10 mouse cellular contexts compared by ENCODE assay signal in genomic region chr9:21017177-21017575, GRCm38 (mm10). TPM values are rescaled to one million over a fixed set of nuclear protein-coding genes. Genes with fewer than 3 reads are reported as not detected.
A peak's percentile ranks its signal among the peaks of the same experiment; 100 is the strongest.
DNase-seq lines count a peak whose midpoint lies in the region; ATAC-seq and TF ChIP-seq lines count a peak whose summit lies in the region.
"Had no signal": no experiment of that assay in that cellular context is flagged by ENCODE, and none has a peak within 500 bp of the region (broad histone marks: within the 10 kb centered on the region; RNA-seq: fewer than 3 reads in every experiment).

No protein-coding gene starts in this region.

- H3K36me3 ChIP-seq in hindbrain, embryonic 12.5 days = no peaks in the 10 kb centered on the region
- H3K36me3 ChIP-seq in hindbrain, postnatal 0 days (ENCODE audit: insufficient read depth, low read length) = no peaks in the 10 kb centered on the region
- peaks cover 3% of the 10 kb centered on the region; the same call in 1 of the 2 replicates for H3K36me3 ChIP-seq in thymus, adult 2 months (ENCODE audit: control insufficient read depth, insufficient read depth, low read length)
- H3K36me3 ChIP-seq in limb, embryonic 14.5 days (ENCODE audit: control insufficient read depth, insufficient read depth, low read length) = no peaks in the 10 kb centered on the region
- H3K36me3 ChIP-seq: midbrain, embryonic 10.5 days had no signal

- intact Hi-C loops in left cerebral cortex, postnatal 36 days (cut with DNase I) = no loop called here

- no peak overlapping the region for H3K4me3 ChIP-seq in hindbrain, embryonic 12.5 days
- no peak overlapping the region for H3K4me3 ChIP-seq in hindbrain, postnatal 0 days (ENCODE audit: low read length)
- H3K4me3 ChIP-seq in thymus, adult 2 months (ENCODE audit: control insufficient read depth, insufficient read depth, low read length) = peak overlapping the region; percentile 86; the same call in 1 of the 2 replicates
- H3K4me3 ChIP-seq in limb, embryonic 14.5 days (replicated peaks; ENCODE audit: low read length) = peak overlapping the region; percentile 41

- peaks cover 73% of the 10 kb centered on the region for H3K27me3 ChIP-seq in hindbrain, embryonic 12.5 days
- peaks cover 28% of the 10 kb centered on the region for H3K27me3 ChIP-seq in hindbrain, postnatal 0 days (ENCODE audit: insufficient read depth, low read length)
- H3K27me3 ChIP-seq in thymus, adult 2 months (ENCODE audit: control insufficient read depth, insufficient read depth, low read length) = no peaks in the 10 kb centered on the region
- peaks cover 33% of the 10 kb centered on the region for H3K27me3 ChIP-seq in limb, embryonic 14.5 days (ENCODE audit: control insufficient read depth, insufficient read depth, low read length)

- no peak for TF ChIP-seq POLR2A in thymus, adult 2 months (IDR thresholded peaks at IDR 0.05; ENCODE audit: control insufficient read depth, extremely low read depth, insufficient read depth, low read length, poor library complexity)
- no peak for TF ChIP-seq POLR2A in limb, embryonic 14.5 days (IDR thresholded peaks at IDR 0.05; ENCODE audit: borderline replicate concordance, extremely low read depth, insufficient read depth, insufficient read length)

- no peaks in the 10 kb centered on the region; the same call in 1 of the 2 replicates for H3K9me3 ChIP-seq in hindbrain, embryonic 12.5 days (replicated peaks)
- no peaks in the 10 kb centered on the region for H3K9me3 ChIP-seq in hindbrain, postnatal 0 days (ENCODE audit: low read length)
- H3K9me3 ChIP-seq in limb, embryonic 14.5 days (ENCODE audit: control insufficient read depth, low read length) = no peaks in the 10 kb centered on the region
- H3K9me3 ChIP-seq: midbrain, embryonic 10.5 days had no signal

- H3K9ac ChIP-seq in hindbrain, embryonic 12.5 days = no peak overlapping the region
- H3K9ac ChIP-seq in hindbrain, postnatal 0 days (replicated peaks; ENCODE audit: low read length) = no peak overlapping the region
- no peak overlapping the region for H3K9ac ChIP-seq in limb, embryonic 14.5 days (ENCODE audit: low read depth, low read length, severe bottlenecking)

- TF ChIP-seq CTCF in hindbrain, postnatal 0 days (IDR thresholded peaks at IDR 0.05; ENCODE audit: low read depth) = no peak
- no peak for TF ChIP-seq CTCF in thymus, adult 2 months (IDR thresholded peaks at IDR 0.05; ENCODE audit: borderline replicate concordance, control insufficient read depth, extremely low read depth, insufficient read depth, low read length, poor library complexity)

- H3K27ac ChIP-seq in hindbrain, embryonic 12.5 days = no peak overlapping the region
- H3K27ac ChIP-seq in hindbrain, postnatal 0 days = no peak overlapping the region
- H3K27ac ChIP-seq in thymus, adult 2 months (ENCODE audit: control insufficient read depth, insufficient read depth, low read length) = peak overlapping the region; percentile 21; the same call in 1 of the 2 replicates
- H3K27ac ChIP-seq in limb, embryonic 14.5 days (replicated peaks; ENCODE audit: low read depth, low read length) = no peak overlapping the region
- H3K27ac ChIP-seq: midbrain, embryonic 10.5 days had no signal

- H3K4me2 ChIP-seq in hindbrain, embryonic 12.5 days (replicated peaks) = 0 out of 2 replicates have a peak overlapping the region, but pooled peaks have one; percentile 3
- no peak overlapping the region for H3K4me2 ChIP-seq in hindbrain, postnatal 0 days (ENCODE audit: low read depth, low read length)
- H3K4me2 ChIP-seq in limb, embryonic 14.5 days (replicated peaks; ENCODE audit: low read depth, low read length, severe bottlenecking) = peak overlapping the region; percentile 25

- 48% methylated on average over 4 of the region's 4 CpGs for WGBS in hindbrain, embryonic 12.5 days
- WGBS in hindbrain, postnatal 0 days = 28% methylated on average over 4 of the region's 4 CpGs
- 1% methylated on average over 4 of the region's 4 CpGs for WGBS in thymus, adult 2 months
- 31% methylated on average over 4 of the region's 4 CpGs for WGBS in limb, embryonic 14.5 days

- ATAC-seq in hindbrain, embryonic 12.5 days (ENCODE audit: low FRiP score) = no peak
- ATAC-seq in hindbrain, postnatal 0 days = no peak
- no peak for ATAC-seq in limb, embryonic 14.5 days (ENCODE audit: low FRiP score, low read depth)

- H3K4me1 ChIP-seq in hindbrain, embryonic 12.5 days = peaks cover 4% of the 10 kb centered on the region; the same call in 1 of the 2 replicates
- H3K4me1 ChIP-seq in hindbrain, postnatal 0 days (ENCODE audit: insufficient read depth, low read length) = no peaks in the 10 kb centered on the region
- H3K4me1 ChIP-seq in thymus, adult 2 months (replicated peaks; ENCODE audit: control insufficient read depth, insufficient read depth, low read length) = peaks cover 31% of the 10 kb centered on the region
- 0 out of 2 replicates have a peak, but pooled peaks cover 8% of the 10 kb centered on the region for H3K4me1 ChIP-seq in limb, embryonic 14.5 days (ENCODE audit: control insufficient read depth, insufficient read depth, low read length)

- DNase-seq in hindbrain, postnatal 0 days (ENCODE audit: low spot score) = no peak
- DNase-seq in thymus, adult 2 months = peak; percentile 38
- DNase-seq in thymus, postnatal 0 days (ENCODE audit: low spot score) = no peak
- no peak for DNase-seq in limb, embryonic 14.5 days (ENCODE audit: low spot score)
- no peak for DNase-seq in urinary bladder, postnatal 10 days (ENCODE audit: low spot score)
- DNase-seq in left cerebral cortex, postnatal 36 days (ENCODE audit: low spot score in 2 of 2) = no peak
- DNase-seq in frontal cortex, adult 2 months (ENCODE audit: extremely low spot score in 1 of 2, low spot score in 1 of 2) = no peak
- DNase-seq: cerebellum, postnatal 36 days had no signal

RNA-seq across cellular contexts. Expression of gene Icam1, which starts 1.4 kb away (rescaled TPM):
- polyA plus RNA-seq in hindbrain, embryonic 12.5 days (2016; fragmentation: Nextera tagmentation; extraction: Ambion mirVana) = 5.2 and 5.5 TPM in 2 replicates
- total RNA-seq in hindbrain, postnatal 0 days (2014; rRNA removed) = 4.3 and 5.0 TPM in 2 replicates
- polyA plus RNA-seq in hindbrain, postnatal 0 days (2015; fragmentation: Nextera tagmentation; extraction: Ambion mirVana) = 3.8 and 4.4 TPM in 2 replicates
- polyA plus RNA-seq in thymus, adult 2 months (2012; rRNA removed) = 78.1 and 90.8 TPM in 2 replicates
- polyA plus RNA-seq in thymus, postnatal 0 days (2015; fragmentation: Nextera tagmentation; extraction: Ambion mirVana) = 64.8 and 64.9 TPM in 2 replicates
- polyA plus RNA-seq in limb, embryonic 14.5 days (2012; rRNA removed) = 15.5 and 16.6 TPM in 2 replicates
- 18.3 and 21.2 TPM in 2 replicates for polyA plus RNA-seq in limb, embryonic 14.5 days (2014; fragmentation: Nextera tagmentation; extraction: Ambion mirVana)
- 1 to 10 TPM; 2.4 to 3.2 TPM for total RNA-seq in left cerebral cortex, postnatal 36 days (2021)
- polyA plus RNA-seq in frontal cortex, adult 2 months (2012; rRNA removed) = 2.9 and 3.5 TPM in 2 replicates

RNA-seq across cellular contexts. Expression of gene Icam4, which starts 12.0 kb away (rescaled TPM):
- 1.7 and 2.1 TPM in 2 replicates for polyA plus RNA-seq in hindbrain, embryonic 12.5 days (2016; fragmentation: Nextera tagmentation; extraction: Ambion mirVana)
- not detected in 2 replicates for total RNA-seq in hindbrain, postnatal 0 days (2014; rRNA removed)
- polyA plus RNA-seq in hindbrain, postnatal 0 days (2015; fragmentation: Nextera tagmentation; extraction: Ambion mirVana) = 0.15 TPM in 1 of 2 replicates, not detected in the other
- 0.26 and 0.71 TPM in 2 replicates for polyA plus RNA-seq in thymus, adult 2 months (2012; rRNA removed)
- 0.31 and 0.48 TPM in 2 replicates for polyA plus RNA-seq in thymus, postnatal 0 days (2015; fragmentation: Nextera tagmentation; extraction: Ambion mirVana)
- 0.26 and 0.47 TPM in 2 replicates for polyA plus RNA-seq in limb, embryonic 14.5 days (2012; rRNA removed)
- polyA plus RNA-seq in limb, embryonic 14.5 days (2014; fragmentation: Nextera tagmentation; extraction: Ambion mirVana) = 0.99 and 1.3 TPM in 2 replicates
- 1 to 10 TPM; 1.2 to 1.3 TPM for total RNA-seq in left cerebral cortex, postnatal 36 days (2021)
- polyA plus RNA-seq in frontal cortex, adult 2 months (2012; rRNA removed) = 3.3 TPM in 2 replicates

RNA-seq across cellular contexts. Expression of gene Mrpl4, which starts 14.6 kb away (rescaled TPM):
- 103 and 106 TPM in 2 replicates for polyA plus RNA-seq in hindbrain, embryonic 12.5 days (2016; fragmentation: Nextera tagmentation; extraction: Ambion mirVana)
- total RNA-seq in hindbrain, postnatal 0 days (2014; rRNA removed) = 104 and 107 TPM in 2 replicates
- 117 and 124 TPM in 2 replicates for polyA plus RNA-seq in hindbrain, postnatal 0 days (2015; fragmentation: Nextera tagmentation; extraction: Ambion mirVana)
- 125 and 140 TPM in 2 replicates for polyA plus RNA-seq in thymus, adult 2 months (2012; rRNA removed)
- polyA plus RNA-seq in thymus, postnatal 0 days (2015; fragmentation: Nextera tagmentation; extraction: Ambion mirVana) = 116 and 130 TPM in 2 replicates
- 89.0 and 114 TPM in 2 replicates for polyA plus RNA-seq in limb, embryonic 14.5 days (2012; rRNA removed)
- 115 and 118 TPM in 2 replicates for polyA plus RNA-seq in limb, embryonic 14.5 days (2014; fragmentation: Nextera tagmentation; extraction: Ambion mirVana)
- 10 to 100 TPM; 59.6 to 62.5 TPM for total RNA-seq in left cerebral cortex, postnatal 36 days (2021)
- polyA plus RNA-seq in frontal cortex, adult 2 months (2012; rRNA removed) = 114 and 131 TPM in 2 replicates

RNA-seq across cellular contexts. Expression of gene Icam5, which starts 14.7 kb away (rescaled TPM):
- 0.13 and 0.23 TPM in 2 replicates for polyA plus RNA-seq in hindbrain, embryonic 12.5 days (2016; fragmentation: Nextera tagmentation; extraction: Ambion mirVana)
- total RNA-seq in hindbrain, postnatal 0 days (2014; rRNA removed) = 9.1 and 9.7 TPM in 2 replicates
- 3.6 and 3.7 TPM in 2 replicates for polyA plus RNA-seq in hindbrain, postnatal 0 days (2015; fragmentation: Nextera tagmentation; extraction: Ambion mirVana)
- polyA plus RNA-seq in thymus, adult 2 months (2012; rRNA removed) = 0.63 and 1.0 TPM in 2 replicates
- 0.14 and 0.33 TPM in 2 replicates for polyA plus RNA-seq in thymus, postnatal 0 days (2015; fragmentation: Nextera tagmentation; extraction: Ambion mirVana)
- 0.23 and 0.34 TPM in 2 replicates for polyA plus RNA-seq in limb, embryonic 14.5 days (2012; rRNA removed)
- polyA plus RNA-seq in limb, embryonic 14.5 days (2014; fragmentation: Nextera tagmentation; extraction: Ambion mirVana) = 0.08 and 0.11 TPM in 2 replicates
- total RNA-seq in left cerebral cortex, postnatal 36 days (2021) = 100 to 1,000 TPM; 235 to 249 TPM
- 220 and 241 TPM in 2 replicates for polyA plus RNA-seq in frontal cortex, adult 2 months (2012; rRNA removed)
- polyA plus RNA-seq: midbrain, embryonic 10.5 days had no signal

RNA-seq across cellular contexts. Expression of gene S1pr2, which starts 40.6 kb away (rescaled TPM):
- polyA plus RNA-seq in hindbrain, embryonic 12.5 days (2016; fragmentation: Nextera tagmentation; extraction: Ambion mirVana) = 22.1 and 26.5 TPM in 2 replicates
- total RNA-seq in hindbrain, postnatal 0 days (2014; rRNA removed) = 3.4 and 6.0 TPM in 2 replicates
- 6.9 and 8.5 TPM in 2 replicates for polyA plus RNA-seq in hindbrain, postnatal 0 days (2015; fragmentation: Nextera tagmentation; extraction: Ambion mirVana)
- polyA plus RNA-seq in thymus, adult 2 months (2012; rRNA removed) = 11.0 and 11.2 TPM in 2 replicates
- 12.1 and 12.7 TPM in 2 replicates for polyA plus RNA-seq in thymus, postnatal 0 days (2015; fragmentation: Nextera tagmentation; extraction: Ambion mirVana)
- polyA plus RNA-seq in limb, embryonic 14.5 days (2012; rRNA removed) = 28.3 and 37.6 TPM in 2 replicates
- polyA plus RNA-seq in limb, embryonic 14.5 days (2014; fragmentation: Nextera tagmentation; extraction: Ambion mirVana) = 59.9 and 67.9 TPM in 2 replicates
- total RNA-seq in left cerebral cortex, postnatal 36 days (2021) = 1 to 10 TPM; 3.0 to 3.6 TPM
- 1.8 TPM in 2 replicates for polyA plus RNA-seq in frontal cortex, adult 2 months (2012; rRNA removed)

Comparison
In these comparisons a context has a peak if more than half of its experiments do, and no peak if none do; other contexts are left out.
1. H3K4me3 ChIP-seq: peak in thymus, adult 2 months (single experiment) and limb, embryonic 14.5 days (single experiment); none in hindbrain, embryonic 12.5 days (single experiment) and hindbrain, postnatal 0 days (single experiment).